Mouse (Mus musculus): ENCODE results near the gene Tcl1. TPM values are rescaled to one million over a fixed set of nuclear protein-coding genes. Genes with fewer than 3 reads are reported as not detected.

The Tcl1 gene
- not detected in 2 replicates for polyA plus RNA-seq (2015; fragmentation: Nextera tagmentation; extraction: Ambion mirVana)

GRCm38 (mm10) chr12:105222601-105223319 is at the start of gene Tcl1:
Gene Tcl1, minus strand, starts transcription at chr12:105222793.
- no peaks in the 10 kb centered on the region for H3K4me1 ChIP-seq (replicated peaks; ENCODE audit: control insufficient read depth, insufficient read depth, low read length)
- H3K36me3 ChIP-seq (ENCODE audit: control insufficient read depth, insufficient read depth) = no peaks in the 10 kb centered on the region
- no peak within 1 kb of the TSS for H3K9ac ChIP-seq (replicated peaks; ENCODE audit: low read depth, low read length)
- no peak within 1 kb of the TSS for H3K4me2 ChIP-seq (ENCODE audit: low read length)
- ATAC-seq = no peak
- no peaks in the 10 kb centered on the region for H3K27me3 ChIP-seq (replicated peaks; ENCODE audit: control insufficient read depth, insufficient read depth, low read length)
- H3K9me3 ChIP-seq (ENCODE audit: control insufficient read depth, low read length) = no peaks in the 10 kb centered on the region
- no peak within 1 kb of the TSS for H3K27ac ChIP-seq (ENCODE audit: low read length)
- no peak within 1 kb of the TSS for H3K4me3 ChIP-seq (replicated peaks; ENCODE audit: low read length)
- 93% methylated on average over 22 of the region's 22 CpGs for WGBS

- Histone ChIP-seq H3K4me3 (replicated peaks; ENCODE audit: low read length) (no peak overlapping the region), H3K27ac (ENCODE audit: low read length) (no peak overlapping the region), H3K9ac (replicated peaks; ENCODE audit: low read depth, low read length) (no peak overlapping the region), H3K4me1 (replicated peaks; ENCODE audit: control insufficient read depth, insufficient read depth, low read length) (no peaks in the 10 kb centered on the region; the same call in 1 of the 2 replicates), H3K9me3 (ENCODE audit: control insufficient read depth, low read length) (no peaks in the 10 kb centered on the region), H3K36me3 (ENCODE audit: control insufficient read depth, insufficient read depth) (no peaks in the 10 kb centered on the region), H3K27me3 (replicated peaks; ENCODE audit: control insufficient read depth, insufficient read depth, low read length) (no peaks in the 10 kb centered on the region), H3K4me2 (ENCODE audit: low read length) (no peak overlapping the region)
- ATAC-seq = no peak
- 70% methylated on average over 17 of the region's 17 CpGs for WGBS
Measured at GRCm38 (mm10) chr12:105271016-105271965, 48.7 kb upstream of the Tcl1 start.

GRCm38 (mm10) chr12:105267076-105267475 is 44.5 kb upstream of the Tcl1 start:
- no peak overlapping the region for H3K4me2 ChIP-seq (ENCODE audit: low read length)
- no peaks in the 10 kb centered on the region for H3K9me3 ChIP-seq (ENCODE audit: control insufficient read depth, low read length)
- no peak overlapping the region for H3K27ac ChIP-seq (ENCODE audit: low read length)
- ATAC-seq = no peak
- no peaks in the 10 kb centered on the region; the same call in 1 of the 2 replicates for H3K4me1 ChIP-seq (replicated peaks; ENCODE audit: control insufficient read depth, insufficient read depth, low read length)
- H3K36me3 ChIP-seq (ENCODE audit: control insufficient read depth, insufficient read depth) = no peaks in the 10 kb centered on the region
- no peaks in the 10 kb centered on the region for H3K27me3 ChIP-seq (replicated peaks; ENCODE audit: control insufficient read depth, insufficient read depth, low read length)
- no peak overlapping the region for H3K4me3 ChIP-seq (replicated peaks; ENCODE audit: low read length)
- WGBS = 76% methylated on average over 5 of the region's 5 CpGs
- no peak overlapping the region for H3K9ac ChIP-seq (replicated peaks; ENCODE audit: low read depth, low read length)

- ATAC-seq = no peak
- no peaks in the 10 kb centered on the region for H3K4me1 ChIP-seq (replicated peaks; ENCODE audit: control insufficient read depth, insufficient read depth, low read length)
- H3K4me2 ChIP-seq (ENCODE audit: low read length) = no peak overlapping the region
- no peaks in the 10 kb centered on the region for H3K36me3 ChIP-seq (ENCODE audit: control insufficient read depth, insufficient read depth)
- H3K4me3 ChIP-seq (replicated peaks; ENCODE audit: low read length) = no peak overlapping the region
- no peak overlapping the region for H3K9ac ChIP-seq (replicated peaks; ENCODE audit: low read depth, low read length)
- no peaks in the 10 kb centered on the region for H3K27me3 ChIP-seq (replicated peaks; ENCODE audit: control insufficient read depth, insufficient read depth, low read length)
- WGBS = 3% methylated on average over 3 of the region's 3 CpGs
- H3K9me3 ChIP-seq (ENCODE audit: control insufficient read depth, low read length) = no peaks in the 10 kb centered on the region
- no peak overlapping the region for H3K27ac ChIP-seq (ENCODE audit: low read length)
Measured at GRCm38 (mm10) chr12:105266096-105266495, 43.5 kb upstream of the Tcl1 start.

GRCm38 (mm10) chr12:105259221-105259620 is 36.6 kb upstream of the Tcl1 start:
- Histone ChIP-seq H3K9ac (replicated peaks; ENCODE audit: low read depth, low read length) (no peak overlapping the region), H3K4me1 (replicated peaks; ENCODE audit: control insufficient read depth, insufficient read depth, low read length) (no peaks in the 10 kb centered on the region), H3K4me2 (ENCODE audit: low read length) (no peak overlapping the region), H3K27me3 (replicated peaks; ENCODE audit: control insufficient read depth, insufficient read depth, low read length) (no peaks in the 10 kb centered on the region), H3K9me3 (ENCODE audit: control insufficient read depth, low read length) (no peaks in the 10 kb centered on the region), H3K4me3 (replicated peaks; ENCODE audit: low read length) (no peak overlapping the region), H3K36me3 (ENCODE audit: control insufficient read depth, insufficient read depth) (no peaks in the 10 kb centered on the region), H3K27ac (ENCODE audit: low read length) (no peak overlapping the region)
- WGBS = 50% methylated on average over 4 of the region's 4 CpGs
- no peak for ATAC-seq

- Histone ChIP-seq H3K27me3 (replicated peaks; ENCODE audit: control insufficient read depth, insufficient read depth, low read length) (no peaks in the 10 kb centered on the region), H3K9me3 (ENCODE audit: control insufficient read depth, low read length) (no peaks in the 10 kb centered on the region), H3K4me3 (replicated peaks; ENCODE audit: low read length) (no peak overlapping the region), H3K9ac (replicated peaks; ENCODE audit: low read depth, low read length) (no peak overlapping the region), H3K36me3 (ENCODE audit: control insufficient read depth, insufficient read depth) (no peaks in the 10 kb centered on the region), H3K27ac (ENCODE audit: low read length) (no peak overlapping the region), H3K4me2 (ENCODE audit: low read length) (no peak overlapping the region), H3K4me1 (replicated peaks; ENCODE audit: control insufficient read depth, insufficient read depth, low read length) (no peaks in the 10 kb centered on the region)
- no peak for ATAC-seq
- WGBS = 8% methylated on average over 9 of the region's 9 CpGs
Measured at GRCm38 (mm10) chr12:105258787-105259186, 36.2 kb upstream of the Tcl1 start.

GRCm38 (mm10) chr12:105253796-105254195 is 31.2 kb upstream of the Tcl1 start:
- H3K9me3 ChIP-seq (ENCODE audit: control insufficient read depth, low read length) = no peaks in the 10 kb centered on the region
- no peak overlapping the region for H3K4me3 ChIP-seq (replicated peaks; ENCODE audit: low read length)
- no peak overlapping the region for H3K4me2 ChIP-seq (ENCODE audit: low read length)
- H3K36me3 ChIP-seq (ENCODE audit: control insufficient read depth, insufficient read depth) = no peaks in the 10 kb centered on the region
- H3K27ac ChIP-seq (ENCODE audit: low read length) = no peak overlapping the region
- H3K9ac ChIP-seq (replicated peaks; ENCODE audit: low read depth, low read length) = no peak overlapping the region
- peaks cover 2% of the 10 kb centered on the region for H3K4me1 ChIP-seq (replicated peaks; ENCODE audit: control insufficient read depth, insufficient read depth, low read length)
- H3K27me3 ChIP-seq (replicated peaks; ENCODE audit: control insufficient read depth, insufficient read depth, low read length) = no peaks in the 10 kb centered on the region
- 94% methylated on average over 3 of the region's 3 CpGs for WGBS
- ATAC-seq = no peak

GRCm38 (mm10) chr12:105248763-105249233 is 26.2 kb upstream of the Tcl1 start:
- Histone ChIP-seq H3K4me2 (ENCODE audit: low read length) (peak overlapping the region; percentile 34), H3K4me3 (replicated peaks; ENCODE audit: low read length) (no peak overlapping the region), H3K27me3 (replicated peaks; ENCODE audit: control insufficient read depth, insufficient read depth, low read length) (no peaks in the 10 kb centered on the region), H3K27ac (ENCODE audit: low read length) (no peak overlapping the region), H3K36me3 (ENCODE audit: control insufficient read depth, insufficient read depth) (no peaks in the 10 kb centered on the region), H3K4me1 (replicated peaks; ENCODE audit: control insufficient read depth, insufficient read depth, low read length) (peaks cover 7% of the 10 kb centered on the region), H3K9ac (replicated peaks; ENCODE audit: low read depth, low read length) (no peak overlapping the region), H3K9me3 (ENCODE audit: control insufficient read depth, low read length) (no peaks in the 10 kb centered on the region)
- peak; percentile 43; the same call in 1 of the 2 replicates for ATAC-seq
- WGBS = 10% methylated on average over 9 of the region's 9 CpGs

GRCm38 (mm10) chr12:105239060-105239459 is 16.5 kb upstream of the Tcl1 start:
- H3K27ac ChIP-seq (ENCODE audit: low read length) = no peak overlapping the region

More at GRCm38 (mm10) chr12:105239060-105239459, 16.5 kb upstream of the Tcl1 start:
- Histone ChIP-seq H3K36me3 (ENCODE audit: control insufficient read depth, insufficient read depth) (no peaks in the 10 kb centered on the region), H3K4me1 (replicated peaks; ENCODE audit: control insufficient read depth, insufficient read depth, low read length) (no peaks in the 10 kb centered on the region), H3K9me3 (ENCODE audit: control insufficient read depth, low read length) (no peaks in the 10 kb centered on the region), H3K4me3 (replicated peaks; ENCODE audit: low read length) (no peak overlapping the region), H3K4me2 (ENCODE audit: low read length) (no peak overlapping the region), H3K9ac (replicated peaks; ENCODE audit: low read depth, low read length) (no peak overlapping the region), H3K27me3 (replicated peaks; ENCODE audit: control insufficient read depth, insufficient read depth, low read length) (no peaks in the 10 kb centered on the region)
- 31% methylated on average over 9 of the region's 9 CpGs for WGBS
- peak; percentile 55; the same call in 1 of the 2 replicates for ATAC-seq

Data from forebrain, embryonic 16.5 days (tissue).